In genomic region chr2:91975581-91976541, GRCm38 (mm10) we compare ENCODE assay signal across 8 mouse cellular contexts. TPM values are rescaled to one million over a fixed set of nuclear protein-coding genes. Genes with fewer than 3 reads are reported as not detected.
A peak's percentile ranks its signal among the peaks of the same experiment; 100 is the strongest.
DNase-seq lines count a peak whose midpoint lies in the region; ATAC-seq and TF ChIP-seq lines count a peak whose summit lies in the region.

Gene Dgkz, minus strand, starts transcription at chr2:91975864.

- WGBS in hindbrain, postnatal 0 days: 2% methylated on average over 79 of the region's 79 CpGs
- WGBS in macrophage (ENCODE audit: missing documents): 10% methylated on average over 79 of the region's 79 CpGs

- TF ChIP-seq CTCF in left cerebral cortex, adult 2 months (IDR thresholded peaks at IDR 0.05): no peak
- TF ChIP-seq CTCF in hindbrain, postnatal 0 days (IDR thresholded peaks at IDR 0.05; ENCODE audit: low read depth): no peak

- peak within 1 kb of the TSS; percentile 55 for H3K4me2 ChIP-seq in hindbrain, postnatal 0 days (ENCODE audit: low read depth, low read length)

- peak within 1 kb of the TSS; percentile 49 for H3K9ac ChIP-seq in hindbrain, postnatal 0 days (replicated peaks; ENCODE audit: low read length)

- peak; percentile 56 for ATAC-seq in hindbrain, postnatal 0 days

- peak within 1 kb of the TSS; percentile 58 for H3K4me3 ChIP-seq in left cerebral cortex, adult 2 months
- H3K4me3 ChIP-seq in hindbrain, postnatal 0 days (ENCODE audit: low read length): peak within 1 kb of the TSS; percentile 35
- no peak within 1 kb of the TSS for H3K4me3 ChIP-seq in macrophage (ENCODE audit: inconsistent target)

- H3K27me3 ChIP-seq in hindbrain, postnatal 0 days (ENCODE audit: insufficient read depth, low read length): no peaks in the 10 kb centered on the region

- H3K27ac ChIP-seq in left cerebral cortex, adult 2 months: peak within 1 kb of the TSS; percentile 89
- no peak within 1 kb of the TSS for H3K27ac ChIP-seq in hindbrain, postnatal 0 days
- no peak within 1 kb of the TSS for H3K27ac ChIP-seq in macrophage

- H3K9me3 ChIP-seq in hindbrain, postnatal 0 days (ENCODE audit: low read length): no peaks in the 10 kb centered on the region

- H3K79me2 ChIP-seq in macrophage (ENCODE audit: inconsistent target): no peaks in the 10 kb centered on the region

- H3K36me3 ChIP-seq in hindbrain, postnatal 0 days (ENCODE audit: insufficient read depth, low read length): no peaks in the 10 kb centered on the region
- no peaks in the 10 kb centered on the region for H3K36me3 ChIP-seq in macrophage (ENCODE audit: inconsistent target)

- peaks cover 19% of the 10 kb centered on the region for H3K4me1 ChIP-seq in hindbrain, postnatal 0 days (ENCODE audit: insufficient read depth, low read length)

- no peak for DNase-seq in left cerebral cortex, adult 2 months (ENCODE audit: extremely low spot score in 1 of 2, low spot score in 2 of 2)
- no peak for DNase-seq in left cerebral cortex, adult 9 months (ENCODE audit: low spot score in 2 of 2)
- no peak for DNase-seq in adrenal gland, postnatal 36 days
- DNase-seq in gastrocnemius, adult 8-10 months (ENCODE audit: low spot score in 2 of 2): no peak
- DNase-seq in hindbrain, postnatal 0 days (ENCODE audit: low spot score): peak; percentile 47
- DNase-seq in thymus, postnatal 0 days (ENCODE audit: low spot score): peak; percentile 53
- DNase-seq in natural killer cell, adult 2 months (ENCODE audit: low spot score in 2 of 2): no peak

- intact Hi-C loops in left cerebral cortex, adult 2 months (cut with DNase I): no loop called here

RNA-seq across cellular contexts. Expression of gene Dgkz, which starts in this region (rescaled TPM):
- total RNA-seq in left cerebral cortex, adult 2 months (2021): 100 to 1,000 TPM; 553 to 561 TPM
- 10 to 100 TPM; 45.1 to 48.0 TPM for total RNA-seq in adrenal gland, postnatal 36 days (2021)
- total RNA-seq in gastrocnemius, adult 8-10 months (2022): 10 to 100 TPM; 24.7 to 39.3 (median 28.4) TPM
- 150 and 163 TPM in 2 replicates for total RNA-seq in hindbrain, postnatal 0 days (2014; rRNA removed)
- polyA plus RNA-seq in hindbrain, postnatal 0 days (2015; fragmentation: Nextera tagmentation; extraction: Ambion mirVana): 40.7 and 41.2 TPM in 2 replicates
- total RNA-seq in macrophage (2018; cell fraction: chromatin; rRNA removed): 100 to 1,000 TPM in 24 of 26 experiments, 10 to 100 TPM in 2; 88.6 to 708 (median 387) TPM
- total RNA-seq in macrophage (2018; cell fraction: cytosol; rRNA removed): 100 to 1,000 TPM in 1 of 26 experiments, 10 to 100 TPM in 25; 35.0 to 102 (median 78.6) TPM
- 100 to 1,000 TPM in 18 of 26 experiments, 10 to 100 TPM in 8; 45.8 to 338 (median 152) TPM for total RNA-seq in macrophage (2018; cell fraction: nucleus; rRNA removed)
- polyA plus RNA-seq in macrophage (2018): 81.8 to 163 TPM (median 99.1 TPM) in 3 replicates
- polyA plus RNA-seq in thymus, postnatal 0 days (2015; fragmentation: Nextera tagmentation; extraction: Ambion mirVana): 70.9 and 81.0 TPM in 2 replicates

Comparison
In these comparisons a context has a peak if more than half of its experiments do, and no peak if none do; other contexts are left out.
1. DNase-seq: peak in hindbrain, postnatal 0 days (single experiment) and thymus, postnatal 0 days (single experiment); none in left cerebral cortex, adult 2 months (0 of 2), left cerebral cortex, adult 9 months (0 of 2), adrenal gland, postnatal 36 days (0 of 2), gastrocnemius, adult 8-10 months (0 of 2) and natural killer cell, adult 2 months (0 of 2).